Mouse (Mus musculus) megakaryocyte, adult 5-6 weeks (primary cell): ENCODE data around the gene Acoxl. TPM values are rescaled to one million over a fixed set of nuclear protein-coding genes. Genes with fewer than 3 reads are reported as not detected.
A peak's percentile ranks its signal among the peaks of the same experiment; 100 is the strongest.

Experiments used
- ATAC-seq: 2 replicates; pipeline ENCODE4 v1.8.0; 2016; ENCODE audit warnings: mild to moderate bottlenecking, inconsistent platforms; ENCODE audit not compliant: poor library complexity, severe bottlenecking
- total RNA-seq, 2 experiments: library from RNA; stranded (forward) in 1 of 2; stranded (reverse) in 1 of 2; fragments of 153-499, 151-499 nt in 1 of 2; fragments of 221-1000, 200-1000 nt in 1 of 2; gene quantifications; 2 replicates each; pipeline versions ENCODE4 v1.2.3 to v1.2.4; 2015 to 2017

Acoxl gene
- total RNA-seq, 2 experiments from 2014 or later: 0.11 to 0.56 TPM

GRCm38 (mm10) chr2:127931576-127931975 is 92.9 kb downstream of the Acoxl start:
- ATAC-seq: no peak

DNA sequence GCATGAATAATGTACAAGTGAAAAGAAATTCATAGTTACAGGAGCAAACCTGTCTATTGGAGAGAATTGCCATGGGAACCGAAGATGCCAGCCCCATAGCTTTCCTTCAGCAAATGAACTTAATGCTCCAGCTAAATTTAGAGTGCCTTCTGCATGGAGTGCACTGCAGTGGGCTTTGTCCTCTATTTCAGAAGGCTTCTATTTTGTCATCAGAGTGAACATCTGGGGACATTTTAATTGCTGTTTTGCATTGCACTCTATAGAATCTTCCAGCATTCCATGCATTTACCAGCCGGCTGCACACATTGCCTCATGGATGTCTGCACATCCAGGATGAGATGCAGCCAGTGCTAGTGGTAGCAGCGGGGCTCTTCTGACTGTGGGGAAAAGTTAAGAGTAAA is 94.9 kb downstream of the Acoxl start:
- ATAC-seq: no peak

DNA sequence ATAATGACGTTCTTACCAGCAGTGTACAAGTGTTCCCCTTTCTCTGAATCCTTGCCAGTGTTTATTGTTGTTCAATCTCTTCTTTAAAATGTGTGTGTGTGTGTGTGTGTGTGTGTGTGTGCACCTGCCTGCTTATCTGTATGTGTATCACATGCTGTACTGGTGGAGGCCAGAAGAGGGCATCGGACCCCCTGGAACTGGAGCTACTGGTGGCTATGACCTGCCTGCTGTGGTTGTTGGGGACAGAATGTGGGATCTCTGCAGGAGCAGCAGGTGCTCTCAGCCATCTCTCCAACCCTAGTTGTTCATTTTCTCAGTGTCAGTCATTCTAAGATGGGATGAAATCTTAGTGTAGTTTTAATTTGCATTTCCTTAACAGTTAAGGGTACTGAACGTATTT is 98.4 kb downstream of the Acoxl start:
- 0 out of 2 replicates have a peak, but pooled peaks have one; percentile 47 for ATAC-seq

DNA sequence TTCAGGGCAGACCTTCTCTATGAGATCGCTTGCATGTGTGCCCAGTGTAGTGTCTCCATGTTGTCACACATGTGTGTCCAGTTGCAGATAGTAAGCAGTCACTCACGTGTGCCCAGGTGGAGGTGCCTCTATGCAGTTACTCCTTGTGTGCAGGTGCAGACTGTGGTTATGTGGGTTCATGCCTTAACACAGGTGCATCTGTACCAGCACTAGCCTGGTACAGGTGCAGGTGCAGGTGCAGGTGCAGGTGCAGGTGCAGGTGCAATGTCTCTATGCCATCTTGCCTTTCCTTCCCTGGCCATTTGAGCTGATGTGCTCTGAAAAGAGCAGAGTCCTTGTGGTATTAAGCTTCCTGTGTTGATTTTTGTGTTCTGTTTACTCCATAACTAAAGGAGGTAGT is 100.5 kb downstream of the Acoxl start:
- ATAC-seq: no peak

- ATAC-seq: no peak
Measured at GRCm38 (mm10) chr2:127960579-127960978, 121.9 kb downstream of the Acoxl start.

- ATAC-seq: no peak
Measured at GRCm38 (mm10) chr2:127961154-127961553, 122.5 kb downstream of the Acoxl start.

DNA sequence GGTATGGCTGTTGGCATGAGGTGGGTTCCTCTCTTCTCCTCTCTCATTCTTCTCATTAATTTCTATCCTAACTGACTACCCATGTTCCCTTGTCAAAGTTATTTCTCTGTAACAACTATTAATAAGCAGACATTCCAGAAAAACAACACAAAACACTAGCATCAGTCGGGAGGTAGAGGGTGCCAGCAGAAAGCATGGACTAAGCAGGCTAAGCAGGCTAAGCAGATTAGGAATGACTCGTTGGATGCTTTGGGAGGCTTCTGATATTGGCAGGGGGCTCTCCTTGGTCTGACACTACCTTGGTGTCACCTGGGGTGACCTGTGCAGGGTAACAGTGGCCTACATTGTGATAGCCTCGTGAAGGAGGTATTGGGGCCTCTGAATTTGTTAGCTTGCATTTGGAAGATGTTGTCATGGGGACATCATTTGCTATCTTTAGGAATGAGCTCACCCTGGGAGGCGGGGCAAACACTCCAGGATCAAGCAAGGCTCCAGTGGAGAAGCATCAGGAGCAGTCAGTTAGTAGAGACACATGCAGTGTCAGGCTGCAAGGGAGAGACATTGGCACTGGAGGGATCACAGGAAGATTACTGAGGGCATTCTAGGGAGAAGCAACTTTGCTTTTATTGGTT is 123.2 kb downstream of the Acoxl start:
- ATAC-seq: no peak

GRCm38 (mm10) chr2:127968944-127969343 is 130.3 kb downstream of the Acoxl start:
- ATAC-seq: no peak

- no peak for ATAC-seq
Measured at GRCm38 (mm10) chr2:127976276-127976675, 137.6 kb downstream of the Acoxl start.

- ATAC-seq: no peak
Measured at GRCm38 (mm10) chr2:127978601-127979230, 140.0 kb downstream of the Acoxl start.

DNA sequence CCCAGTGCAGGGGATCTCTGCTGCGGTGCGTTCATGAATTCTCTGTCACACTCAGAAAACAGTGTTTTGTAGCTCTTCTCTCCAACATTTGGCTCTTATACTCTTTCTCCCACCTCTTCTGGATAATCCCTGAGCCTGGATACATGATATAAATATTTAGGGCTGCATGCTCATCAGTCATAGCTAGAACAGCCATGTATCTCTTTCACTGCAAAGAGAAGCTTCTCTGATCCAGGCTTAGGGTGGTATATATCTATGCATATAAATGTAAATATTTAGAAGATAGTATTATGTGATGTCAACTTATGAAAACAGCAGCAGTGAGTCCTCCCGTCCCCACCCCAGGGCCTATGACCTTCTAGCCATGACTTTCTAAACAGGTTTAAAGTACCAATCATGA is 143.9 kb downstream of the Acoxl start:
- no peak for ATAC-seq

DNA sequence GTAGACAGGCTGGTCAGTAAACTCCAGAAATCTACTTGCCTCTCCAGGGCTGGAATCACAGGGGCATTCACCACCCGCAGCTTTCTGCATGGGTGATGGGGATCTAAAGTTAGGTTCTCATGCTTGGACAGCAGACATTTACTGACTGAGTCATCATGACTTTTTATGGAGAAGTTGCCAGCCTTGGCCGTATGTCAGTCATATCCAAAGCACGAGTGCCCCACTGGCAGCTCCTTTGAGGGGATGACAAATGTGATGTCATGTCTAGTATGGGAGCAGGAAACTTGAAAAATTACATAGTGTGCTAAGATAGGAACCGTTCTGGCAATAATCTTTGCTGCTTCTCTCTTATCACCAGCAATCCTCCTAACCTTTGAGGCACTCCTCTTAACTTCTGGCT is 144.6 kb downstream of the Acoxl start:
- ATAC-seq: no peak

DNA sequence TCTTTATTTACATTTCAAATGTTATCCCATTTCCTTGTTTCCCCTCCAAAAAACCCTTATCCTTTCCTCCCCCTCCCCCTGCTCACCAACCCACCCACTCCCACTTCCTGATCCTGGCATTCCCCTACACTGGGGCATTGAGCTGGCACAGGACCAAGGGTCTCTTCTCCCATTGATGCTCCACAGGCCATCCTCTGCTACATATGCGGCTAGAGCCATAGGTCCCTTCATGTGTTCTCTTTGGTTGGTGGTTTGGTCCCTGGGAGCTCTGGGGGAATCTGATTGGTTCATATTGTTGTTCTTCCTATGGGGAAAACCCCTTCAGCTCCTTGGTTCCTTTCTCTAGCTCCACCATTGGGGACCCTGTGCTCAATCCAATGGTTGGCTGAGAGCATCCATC is 145.3 kb downstream of the Acoxl start:
- ATAC-seq: no peak

- no peak for ATAC-seq
Measured at GRCm38 (mm10) chr2:127987706-127988105, 149.0 kb downstream of the Acoxl start.

- no peak for ATAC-seq
Measured at GRCm38 (mm10) chr2:127990856-127991479, 152.3 kb downstream of the Acoxl start.

DNA sequence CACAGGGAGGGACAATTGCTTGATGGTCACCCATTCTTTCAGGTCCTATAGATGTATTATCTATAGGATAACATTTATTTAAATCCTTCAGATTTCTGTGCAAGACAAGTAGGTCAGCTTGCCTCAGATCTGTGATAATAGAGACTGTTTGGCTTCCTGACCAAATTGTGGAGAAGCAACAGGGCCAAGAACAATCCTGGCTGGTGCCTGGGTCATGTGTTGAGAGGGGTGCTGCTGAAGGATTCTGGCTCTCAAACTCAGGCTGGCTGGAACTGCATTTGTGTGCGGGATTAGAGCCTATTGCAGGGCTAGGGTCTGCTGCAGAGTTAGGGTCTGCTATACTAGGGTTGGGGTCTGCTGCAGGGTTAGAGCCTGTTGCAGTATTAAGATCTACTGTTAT is 153.0 kb downstream of the Acoxl start:
- no peak for ATAC-seq

DNA sequence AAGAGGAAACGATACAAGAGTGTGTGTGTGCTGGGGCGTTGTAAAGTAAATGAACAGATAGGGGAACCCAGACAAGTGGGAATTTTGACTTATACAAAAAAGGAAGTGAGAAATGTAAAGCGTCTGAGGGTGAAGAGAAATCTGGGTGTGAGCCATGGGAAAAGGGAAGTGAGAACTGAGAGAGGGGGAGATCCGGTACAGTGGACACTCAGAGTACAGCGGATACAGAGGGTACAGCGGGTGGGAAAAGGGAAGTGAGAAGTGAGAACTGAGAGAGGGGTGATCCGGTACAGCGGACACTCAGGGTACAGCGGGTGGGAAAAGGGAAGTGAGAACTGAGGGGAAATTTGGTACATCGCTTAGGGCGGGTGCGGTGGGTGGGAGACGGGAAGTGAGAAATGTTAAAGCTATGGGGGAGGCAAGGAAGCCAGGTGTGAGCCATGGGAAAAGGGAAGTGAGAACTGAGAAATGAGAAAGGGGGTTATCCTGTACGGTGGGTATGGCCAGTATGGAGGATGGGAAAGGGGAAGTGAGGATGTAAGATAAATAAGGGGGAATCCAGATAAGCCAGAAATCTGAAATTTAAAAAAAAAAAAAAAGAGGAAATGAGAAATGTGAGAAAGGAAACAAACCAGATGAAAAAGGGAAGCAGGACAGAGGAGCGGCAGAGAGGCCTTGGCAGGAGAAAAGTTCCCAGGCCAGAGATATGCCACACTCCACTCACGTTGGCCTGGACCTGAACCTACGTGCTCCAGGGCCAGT is 170.2 kb downstream of the Acoxl start:
- ATAC-seq: peak; percentile 87

DNA sequence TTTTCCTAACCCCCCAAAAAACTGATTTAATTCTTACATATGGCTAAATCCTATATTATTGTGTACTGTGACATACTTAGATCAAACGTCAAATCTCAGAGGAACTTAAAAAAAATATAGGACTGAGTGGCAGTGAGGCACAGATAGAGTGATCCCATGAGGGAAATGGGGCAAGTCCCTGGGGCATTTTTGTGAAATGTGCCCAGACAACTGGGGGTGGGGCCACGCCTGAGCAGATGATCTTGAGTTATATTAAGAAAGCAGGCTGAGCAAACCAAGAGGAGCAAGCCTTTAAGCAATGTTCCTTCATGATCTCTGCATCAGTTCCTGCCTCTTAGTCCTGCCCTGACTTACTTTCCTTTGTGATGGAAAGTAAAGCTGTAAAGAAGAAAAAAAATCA is 175.9 kb downstream of the Acoxl start:
- no peak for ATAC-seq

- no peak for ATAC-seq
Measured at GRCm38 (mm10) chr2:128015602-128016001, 176.9 kb downstream of the Acoxl start.

DNA sequence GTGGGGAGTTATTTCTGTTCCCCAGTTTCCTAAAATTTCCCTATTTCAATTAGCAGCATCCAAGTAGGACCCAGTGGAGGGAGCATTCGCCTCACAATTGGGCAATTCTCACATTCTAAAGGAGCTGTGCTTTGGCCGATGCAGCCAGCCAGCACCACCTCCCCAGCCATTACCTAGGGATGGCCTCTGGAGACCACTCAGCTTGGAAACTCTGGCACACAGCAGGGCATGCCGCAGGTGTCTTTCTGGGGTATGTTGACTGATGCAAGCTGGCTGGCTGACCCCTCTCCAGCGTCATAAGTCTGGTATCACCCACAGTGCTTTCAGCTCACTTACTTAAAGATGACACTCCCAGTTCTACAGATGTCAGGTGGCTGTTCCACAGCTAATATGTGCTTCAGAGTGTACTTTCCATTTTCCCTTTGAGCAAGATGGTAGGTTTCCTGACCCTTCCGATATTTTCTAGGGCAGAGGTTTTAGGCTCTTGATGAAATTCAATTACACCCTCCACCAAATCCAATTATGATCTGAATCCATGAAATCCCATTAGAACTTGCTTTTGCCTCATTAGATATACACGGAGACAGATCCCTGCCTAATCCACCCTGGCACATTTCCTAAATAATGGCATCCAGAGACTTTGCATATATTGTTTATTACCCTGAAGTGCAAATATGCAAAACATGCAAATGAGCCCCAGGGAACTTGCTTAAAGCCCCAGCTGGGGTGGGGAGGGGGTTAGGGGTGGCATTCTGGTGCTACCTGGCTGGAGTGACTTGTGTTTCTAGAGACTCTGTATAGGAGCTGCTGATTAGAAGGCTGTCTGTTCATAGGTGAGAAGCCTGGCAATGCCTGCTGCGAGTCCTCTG is 181.6 kb downstream of the Acoxl start:
- ATAC-seq: no peak

DNA sequence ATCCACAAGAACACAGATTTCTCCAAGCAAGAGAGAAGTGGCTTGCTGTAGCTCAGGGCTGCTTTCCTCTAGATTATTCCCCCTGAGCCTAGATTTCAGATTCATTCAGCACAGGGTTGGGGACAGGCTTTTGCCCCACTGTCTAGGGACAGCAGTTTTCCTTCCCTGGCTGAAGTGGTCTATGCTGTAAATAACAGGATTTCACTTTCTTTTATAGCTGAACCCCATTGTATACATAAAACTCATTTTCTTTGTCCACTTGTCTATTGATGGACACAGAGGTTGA is 182.2 kb downstream of the Acoxl start:
- no peak for ATAC-seq
